Mouse (Mus musculus): Measurements from ENCODE around the gene Iqcd. TPM values are rescaled to one million over a fixed set of nuclear protein-coding genes. Genes with fewer than 3 reads are reported as not detected.

The Iqcd gene
- polyA plus RNA-seq, 1 experiment from 2014 or later, result 0.33 TPM

DNA sequence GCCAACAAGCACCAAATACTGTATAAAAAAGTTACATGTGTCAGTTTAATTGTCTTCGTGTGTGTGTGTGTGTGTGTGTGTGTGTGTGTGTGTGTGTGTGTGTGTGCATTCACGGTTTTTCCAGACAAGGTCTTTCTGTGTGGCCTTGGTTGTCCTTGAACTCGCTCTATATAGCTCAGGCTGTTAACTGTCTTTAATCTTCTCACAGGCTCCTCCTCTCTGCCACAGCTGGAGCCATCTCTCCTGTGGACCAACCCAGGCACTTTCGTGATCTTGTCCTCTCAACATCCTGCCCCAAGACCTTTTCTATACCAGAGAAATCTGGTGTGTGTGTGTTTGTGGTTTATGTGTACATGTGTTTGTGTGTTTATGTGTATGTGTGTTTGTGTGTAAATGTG, 24.9 kb upstream of the Iqcd start:
- ATAC-seq (ENCODE audit: insufficient number of reproducible peaks, low FRiP score), result no peak
- WGBS, result 41% methylated on average over 4 of the region's 4 CpGs
- H3K9me3 ChIP-seq (replicated peaks), result no peaks in the 10 kb centered on the region
- H3K9ac ChIP-seq, result no peak overlapping the region
- H3K4me1 ChIP-seq (replicated peaks), result peaks cover 79% of the 10 kb centered on the region
- H3K4me3 ChIP-seq, result no peak overlapping the region
- H3K27ac ChIP-seq (ENCODE audit: poor library complexity, severe bottlenecking), result peak overlapping the region; percentile 72
- no peak overlapping the region for H3K4me2 ChIP-seq
- no peaks in the 10 kb centered on the region for H3K36me3 ChIP-seq
- H3K27me3 ChIP-seq (replicated peaks), result no peaks in the 10 kb centered on the region

DNA sequence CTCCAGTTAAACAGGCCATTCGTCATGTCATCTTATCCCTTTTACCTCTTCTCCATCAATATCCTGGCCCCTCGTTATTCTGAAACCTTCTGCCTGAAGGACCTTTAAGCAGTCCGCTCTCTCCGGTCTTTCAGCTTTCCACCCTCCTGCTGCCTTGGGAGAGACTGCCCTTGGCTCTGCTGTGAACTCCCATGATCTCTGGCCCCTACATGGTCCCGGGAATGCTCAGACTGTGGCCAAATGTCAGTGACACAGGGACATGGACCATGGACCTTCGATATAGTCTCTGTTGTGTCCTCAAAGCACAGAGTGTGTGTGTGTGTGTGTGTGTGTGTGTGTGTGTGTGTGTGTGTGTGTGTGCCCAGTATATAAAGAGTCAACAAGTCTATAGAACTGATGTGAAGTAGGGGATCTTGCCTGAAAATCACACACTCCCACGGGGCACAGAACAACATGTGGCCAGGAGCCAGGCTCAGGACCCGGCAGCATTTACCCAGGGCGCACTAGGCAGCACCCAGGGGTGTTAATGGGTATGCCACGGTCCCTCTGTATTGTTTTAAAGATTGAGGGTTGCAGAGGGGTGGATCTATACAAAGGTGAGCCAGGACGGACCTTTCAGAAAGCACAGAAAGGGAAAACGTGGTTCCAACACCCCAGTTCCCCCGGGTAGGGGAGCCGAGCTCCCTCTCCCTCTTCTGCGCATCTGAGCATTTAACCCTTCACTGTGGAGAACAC, 23.5 kb upstream of the Iqcd start:
- WGBS, result 67% methylated on average over 15 of the region's 15 CpGs
- H3K27ac ChIP-seq (ENCODE audit: poor library complexity, severe bottlenecking), result peak overlapping the region; percentile 64
- H3K9ac ChIP-seq, result no peak overlapping the region
- no peak for ATAC-seq (ENCODE audit: insufficient number of reproducible peaks, low FRiP score)
- no peaks in the 10 kb centered on the region for H3K36me3 ChIP-seq
- no peaks in the 10 kb centered on the region for H3K9me3 ChIP-seq (replicated peaks)
- H3K4me3 ChIP-seq, result no peak overlapping the region
- no peaks in the 10 kb centered on the region for H3K27me3 ChIP-seq (replicated peaks)
- H3K4me1 ChIP-seq (replicated peaks), result peaks cover 82% of the 10 kb centered on the region
- no peak overlapping the region for H3K4me2 ChIP-seq

DNA sequence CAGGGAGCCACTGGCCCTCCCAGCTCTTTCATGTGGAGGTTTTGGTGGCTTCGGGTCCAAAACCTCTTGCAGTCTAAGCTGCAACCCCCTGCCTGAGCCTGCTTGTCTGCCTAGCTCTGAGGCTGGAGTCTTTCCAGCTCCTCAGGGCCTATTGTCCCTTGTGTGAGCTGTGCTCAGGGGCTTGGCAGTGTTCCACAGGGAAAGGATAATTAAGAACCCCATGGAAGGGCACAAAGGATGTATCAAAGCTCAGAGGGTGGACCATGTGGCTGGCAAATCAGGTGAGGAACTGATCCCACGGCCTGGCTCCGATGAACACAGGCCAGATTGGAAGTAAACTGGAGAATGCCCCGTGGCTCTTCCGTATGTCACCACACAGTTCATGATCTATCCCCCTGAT, 22.7 kb upstream of the Iqcd start:
- H3K4me3 ChIP-seq, result no peak overlapping the region
- no peaks in the 10 kb centered on the region for H3K36me3 ChIP-seq
- H3K4me1 ChIP-seq (replicated peaks), result peaks cover 83% of the 10 kb centered on the region
- H3K27ac ChIP-seq (ENCODE audit: poor library complexity, severe bottlenecking), result peak overlapping the region; percentile 64
- no peaks in the 10 kb centered on the region for H3K9me3 ChIP-seq (replicated peaks)
- H3K9ac ChIP-seq, result peak overlapping the region; percentile 10; the same call in 1 of the 2 replicates
- WGBS, result 66% methylated on average over 5 of the region's 5 CpGs
- H3K4me2 ChIP-seq, result no peak overlapping the region
- ATAC-seq (ENCODE audit: insufficient number of reproducible peaks, low FRiP score), result no peak
- no peaks in the 10 kb centered on the region for H3K27me3 ChIP-seq (replicated peaks)

DNA sequence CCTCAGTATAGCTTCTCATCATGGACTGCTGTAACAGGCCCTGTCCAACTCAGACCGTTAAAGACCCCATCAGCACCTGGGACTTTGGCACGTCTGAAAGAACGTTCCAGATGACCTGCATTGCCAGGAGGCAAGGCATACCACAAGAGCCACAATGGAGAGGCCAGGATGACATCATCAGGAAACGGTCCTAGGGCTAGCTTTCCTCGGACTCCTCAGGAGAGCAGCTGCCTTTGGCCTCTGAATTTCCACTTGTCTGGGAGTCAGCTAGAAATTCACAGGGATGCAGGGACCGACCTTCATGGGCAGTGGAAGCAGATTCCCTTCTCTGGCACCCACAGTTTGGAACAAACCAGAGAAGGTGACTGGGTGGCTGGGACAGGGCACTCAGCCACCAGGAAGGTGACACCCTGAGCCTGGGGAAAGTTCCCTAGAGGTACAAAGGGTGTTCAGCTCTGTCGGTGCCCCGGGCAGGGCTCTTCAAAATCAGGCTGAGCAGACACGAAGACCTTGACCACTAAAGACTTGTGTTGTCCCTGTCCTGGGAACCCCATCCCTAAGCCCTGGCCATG, 22.0 kb upstream of the Iqcd start:
- H3K9ac ChIP-seq, result 0 out of 2 replicates have a peak overlapping the region, but pooled peaks have one; percentile 19
- no peaks in the 10 kb centered on the region for H3K27me3 ChIP-seq (replicated peaks)
- WGBS, result 42% methylated on average over 9 of the region's 9 CpGs
- no peaks in the 10 kb centered on the region for H3K9me3 ChIP-seq (replicated peaks)
- ATAC-seq (ENCODE audit: insufficient number of reproducible peaks, low FRiP score), result no peak
- no peak overlapping the region for H3K4me2 ChIP-seq
- peak overlapping the region; percentile 64 for H3K27ac ChIP-seq (ENCODE audit: poor library complexity, severe bottlenecking)
- H3K4me3 ChIP-seq, result no peak overlapping the region
- no peaks in the 10 kb centered on the region for H3K36me3 ChIP-seq
- H3K4me1 ChIP-seq (replicated peaks), result peaks cover 88% of the 10 kb centered on the region

DNA sequence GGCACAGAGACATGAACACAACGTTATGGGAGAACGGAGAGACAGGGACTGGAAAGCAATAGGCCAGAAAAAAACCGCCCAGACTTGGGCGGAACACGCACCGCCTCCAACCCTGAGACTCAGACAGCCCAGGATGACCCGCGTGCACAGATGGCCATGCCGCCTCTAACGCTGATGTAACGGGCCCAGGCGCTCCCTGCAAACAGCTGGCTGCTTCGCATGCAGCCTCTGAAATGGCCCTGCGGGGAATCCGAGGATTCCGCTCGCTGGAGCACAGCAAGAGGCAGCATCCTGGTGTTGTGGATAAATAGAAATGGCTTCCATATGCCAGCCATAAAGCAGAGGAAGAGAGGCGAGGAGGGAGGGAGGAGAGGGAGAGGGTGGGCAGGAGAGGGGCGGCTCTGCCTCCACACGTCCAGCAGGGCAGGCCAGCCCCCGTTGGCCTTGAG, 21.5 kb upstream of the Iqcd start:
- no peak overlapping the region for H3K4me2 ChIP-seq
- H3K27ac ChIP-seq (ENCODE audit: poor library complexity, severe bottlenecking), result peak overlapping the region; percentile 64; the same call in 1 of the 2 replicates
- H3K36me3 ChIP-seq, result no peaks in the 10 kb centered on the region
- WGBS, result 49% methylated on average over 21 of the region's 21 CpGs
- 0 out of 2 replicates have a peak overlapping the region, but pooled peaks have one; percentile 19 for H3K9ac ChIP-seq
- H3K9me3 ChIP-seq (replicated peaks), result no peaks in the 10 kb centered on the region
- H3K4me1 ChIP-seq (replicated peaks), result peaks cover 91% of the 10 kb centered on the region
- ATAC-seq (ENCODE audit: insufficient number of reproducible peaks, low FRiP score), result no peak
- no peak overlapping the region for H3K4me3 ChIP-seq
- H3K27me3 ChIP-seq (replicated peaks), result no peaks in the 10 kb centered on the region

DNA sequence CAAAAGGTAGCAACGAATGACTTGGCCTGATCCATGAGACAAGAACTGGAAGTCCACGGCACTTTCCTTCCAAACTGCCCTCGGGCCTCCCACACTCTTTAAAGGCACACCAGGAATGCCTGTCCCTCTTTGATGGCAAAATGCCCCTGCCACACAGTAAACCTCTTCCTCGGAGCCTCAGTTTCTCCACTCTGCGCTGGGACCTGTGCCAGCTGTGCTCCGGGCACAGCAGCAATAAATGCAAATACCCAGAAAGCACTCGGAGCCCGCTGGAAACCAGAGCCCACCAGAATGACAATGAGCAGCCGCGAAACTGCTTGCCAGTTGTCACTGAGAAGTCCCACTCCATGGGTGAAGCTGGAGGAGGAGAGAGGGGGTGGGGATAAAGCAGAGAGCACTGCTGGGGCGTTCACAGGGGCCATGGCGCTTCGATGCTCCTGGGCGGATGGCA, 21.0 kb upstream of the Iqcd start:
- no peak overlapping the region for H3K27ac ChIP-seq (ENCODE audit: poor library complexity, severe bottlenecking)
- no peak overlapping the region for H3K4me2 ChIP-seq
- peaks cover 89% of the 10 kb centered on the region for H3K4me1 ChIP-seq (replicated peaks)
- no peak overlapping the region for H3K9ac ChIP-seq
- no peaks in the 10 kb centered on the region for H3K27me3 ChIP-seq (replicated peaks)
- H3K4me3 ChIP-seq, result no peak overlapping the region
- H3K36me3 ChIP-seq, result no peaks in the 10 kb centered on the region
- no peaks in the 10 kb centered on the region for H3K9me3 ChIP-seq (replicated peaks)
- WGBS, result 63% methylated on average over 14 of the region's 14 CpGs
- no peak for ATAC-seq (ENCODE audit: insufficient number of reproducible peaks, low FRiP score)

DNA sequence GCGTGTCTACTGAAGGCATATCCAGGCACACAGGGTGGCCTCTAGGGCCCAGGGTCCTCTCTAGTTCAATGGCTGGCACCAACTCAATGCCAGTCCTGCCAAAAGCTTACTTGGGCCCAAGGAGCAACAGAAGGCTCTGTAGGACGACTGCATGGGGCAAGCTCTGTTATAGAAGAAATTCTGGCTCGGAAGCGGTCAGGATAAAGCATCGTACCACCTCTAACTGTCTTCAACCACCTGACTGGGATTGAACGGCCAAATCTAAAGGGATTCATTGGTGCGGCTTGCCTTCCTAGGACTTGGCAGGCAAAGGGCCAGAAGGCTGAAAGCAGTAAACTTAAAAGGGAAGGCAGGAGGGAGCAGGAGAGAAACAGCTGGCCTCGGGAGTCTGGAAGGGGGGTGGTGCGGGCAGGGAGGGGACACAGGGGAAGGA, 20.5 kb upstream of the Iqcd start:
- H3K27ac ChIP-seq (ENCODE audit: poor library complexity, severe bottlenecking), result no peak overlapping the region
- no peak for ATAC-seq (ENCODE audit: insufficient number of reproducible peaks, low FRiP score)
- no peak overlapping the region for H3K4me2 ChIP-seq
- H3K9me3 ChIP-seq (replicated peaks), result no peaks in the 10 kb centered on the region
- peaks cover 86% of the 10 kb centered on the region for H3K4me1 ChIP-seq (replicated peaks)
- no peaks in the 10 kb centered on the region for H3K36me3 ChIP-seq
- no peaks in the 10 kb centered on the region for H3K27me3 ChIP-seq (replicated peaks)
- 67% methylated on average over 9 of the region's 9 CpGs for WGBS
- no peak overlapping the region for H3K9ac ChIP-seq
- no peak overlapping the region for H3K4me3 ChIP-seq

DNA sequence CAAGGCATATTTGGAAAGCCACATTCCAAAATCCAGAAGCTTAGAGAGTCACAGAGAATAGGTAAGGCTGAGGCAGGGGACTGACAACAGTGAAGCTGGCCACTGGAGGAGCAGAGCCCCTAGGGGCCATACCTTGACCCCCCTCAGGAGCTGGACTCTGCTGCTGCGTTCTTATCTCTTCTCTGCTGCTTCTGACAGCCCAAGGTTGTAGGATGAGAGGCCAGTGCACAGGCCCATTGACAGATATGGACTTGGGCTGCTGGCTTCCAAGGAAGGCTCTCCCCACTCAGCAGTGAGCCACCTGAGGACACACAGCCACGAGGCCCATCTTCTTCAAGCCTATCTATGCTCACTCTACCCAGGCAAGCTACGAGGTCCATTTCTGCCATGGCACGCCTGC, 19.9 kb upstream of the Iqcd start:
- no peak for ATAC-seq (ENCODE audit: insufficient number of reproducible peaks, low FRiP score)
- no peaks in the 10 kb centered on the region for H3K36me3 ChIP-seq
- H3K27me3 ChIP-seq (replicated peaks), result no peaks in the 10 kb centered on the region
- H3K27ac ChIP-seq (ENCODE audit: poor library complexity, severe bottlenecking), result no peak overlapping the region
- H3K4me3 ChIP-seq, result no peak overlapping the region
- WGBS, result 48% methylated on average over 4 of the region's 4 CpGs
- no peak overlapping the region for H3K4me2 ChIP-seq
- no peak overlapping the region for H3K9ac ChIP-seq
- no peaks in the 10 kb centered on the region for H3K9me3 ChIP-seq (replicated peaks)
- peaks cover 86% of the 10 kb centered on the region for H3K4me1 ChIP-seq (replicated peaks)

DNA sequence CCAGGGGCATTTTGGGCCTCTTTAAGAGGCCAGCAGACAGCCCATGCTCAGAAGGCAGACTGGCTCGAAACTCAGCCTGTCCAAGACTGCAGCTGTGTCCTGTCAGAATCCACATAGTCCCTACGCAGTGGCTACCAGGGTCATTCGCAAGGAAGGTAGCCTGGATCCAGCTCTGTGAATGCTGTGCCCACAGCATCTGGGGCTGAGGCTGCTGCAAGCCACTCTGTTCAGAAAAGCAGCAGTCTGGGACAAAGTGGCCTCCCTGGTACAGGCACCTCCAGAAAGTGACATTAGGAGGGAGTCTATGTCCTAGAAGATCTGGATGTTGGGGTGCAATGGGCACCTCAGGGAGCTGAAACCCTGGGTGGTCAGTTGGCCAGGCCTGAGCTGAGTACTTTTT, 19.0 kb upstream of the Iqcd start:
- Histone ChIP-seq H3K36me3 (no peaks in the 10 kb centered on the region), H3K27ac (ENCODE audit: poor library complexity, severe bottlenecking) (no peak overlapping the region), H3K27me3 (replicated peaks) (no peaks in the 10 kb centered on the region), H3K4me1 (replicated peaks) (peaks cover 88% of the 10 kb centered on the region), H3K9me3 (replicated peaks) (no peaks in the 10 kb centered on the region), H3K4me2 (no peak overlapping the region), H3K9ac (0 out of 2 replicates have a peak overlapping the region, but pooled peaks have one; percentile 29), H3K4me3 (no peak overlapping the region)
- 82% methylated on average over 3 of the region's 3 CpGs for WGBS
- ATAC-seq (ENCODE audit: insufficient number of reproducible peaks, low FRiP score), result no peak

DNA sequence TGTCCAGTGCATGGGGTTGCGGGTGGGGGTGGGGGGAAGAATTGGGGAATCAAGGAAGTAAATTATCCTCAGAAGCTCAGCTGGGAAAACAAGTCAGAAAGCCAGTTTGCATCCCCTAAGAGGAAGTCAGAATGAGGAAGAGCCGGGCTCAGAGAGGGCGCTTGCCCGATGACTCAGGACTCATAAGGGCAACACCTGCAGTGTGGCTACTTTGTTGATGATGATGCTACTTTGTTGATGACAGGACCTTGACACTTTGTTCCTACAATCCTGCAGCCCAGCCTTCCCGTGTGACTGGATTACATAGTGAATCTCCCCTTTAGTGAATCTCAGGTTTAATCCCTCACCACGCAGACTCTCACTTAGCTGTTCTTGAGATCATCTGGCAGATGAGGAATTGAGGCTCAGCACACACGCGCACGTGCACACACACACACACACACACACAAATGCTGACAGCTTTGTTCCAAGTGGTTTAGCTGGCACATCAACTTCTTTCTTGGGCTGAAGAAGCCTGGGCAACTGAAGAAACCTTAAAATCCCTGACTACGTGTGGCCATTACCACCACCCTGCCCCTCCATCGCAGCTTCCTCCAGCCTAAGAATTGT, 18.4 kb upstream of the Iqcd start:
- WGBS, result 89% methylated on average over 11 of the region's 11 CpGs
- no peak for ATAC-seq (ENCODE audit: insufficient number of reproducible peaks, low FRiP score)
- Histone ChIP-seq H3K27me3 (replicated peaks) (no peaks in the 10 kb centered on the region), H3K4me1 (replicated peaks) (peaks cover 87% of the 10 kb centered on the region), H3K27ac (ENCODE audit: poor library complexity, severe bottlenecking) (no peak overlapping the region), H3K9me3 (replicated peaks) (no peaks in the 10 kb centered on the region), H3K9ac (no peak overlapping the region), H3K36me3 (no peaks in the 10 kb centered on the region), H3K4me3 (no peak overlapping the region), H3K4me2 (no peak overlapping the region)

DNA sequence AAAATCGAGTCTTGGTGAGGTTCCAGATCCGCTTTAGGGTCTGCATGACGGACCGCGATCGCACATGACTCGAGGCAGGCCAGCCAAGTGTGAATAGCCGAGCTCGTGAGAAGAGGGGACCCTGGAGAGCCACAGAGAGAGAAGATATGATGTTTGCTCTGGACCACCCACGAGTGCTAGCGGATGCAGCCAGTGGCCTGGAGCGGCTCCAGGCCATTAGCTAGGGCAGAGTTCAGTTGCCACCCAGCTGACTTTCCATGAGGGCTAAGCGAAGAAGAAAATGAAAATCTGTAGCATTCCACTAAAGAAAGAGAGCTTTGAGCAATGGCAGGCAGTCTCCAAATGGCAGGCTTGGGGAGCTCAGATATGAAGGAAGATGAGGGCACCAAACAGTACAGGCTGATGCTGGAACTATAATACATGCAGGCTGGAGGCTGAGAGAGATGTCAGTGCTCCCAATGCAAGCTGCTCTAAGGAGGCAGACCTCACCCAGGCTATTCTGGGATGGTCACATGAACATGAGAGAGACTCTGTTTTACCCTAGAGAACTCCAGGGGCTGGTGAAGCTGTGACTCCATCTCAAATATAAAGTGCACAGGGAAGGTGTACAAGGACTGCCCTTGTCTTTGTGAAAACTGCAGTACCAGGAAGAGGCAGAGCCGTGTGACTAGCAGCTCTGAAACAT, 17.6 kb upstream of the Iqcd start:
- Histone ChIP-seq H3K4me3 (no peak overlapping the region), H3K4me1 (replicated peaks) (peaks cover 79% of the 10 kb centered on the region), H3K9ac (no peak overlapping the region), H3K4me2 (no peak overlapping the region), H3K27ac (ENCODE audit: poor library complexity, severe bottlenecking) (no peak overlapping the region), H3K36me3 (no peaks in the 10 kb centered on the region), H3K9me3 (replicated peaks) (no peaks in the 10 kb centered on the region), H3K27me3 (replicated peaks) (no peaks in the 10 kb centered on the region)
- no peak for ATAC-seq (ENCODE audit: insufficient number of reproducible peaks, low FRiP score)
- WGBS, result 69% methylated on average over 14 of the region's 14 CpGs
